23 mouse cellular contexts compared by ENCODE assay signal in the genomic region with DNA sequence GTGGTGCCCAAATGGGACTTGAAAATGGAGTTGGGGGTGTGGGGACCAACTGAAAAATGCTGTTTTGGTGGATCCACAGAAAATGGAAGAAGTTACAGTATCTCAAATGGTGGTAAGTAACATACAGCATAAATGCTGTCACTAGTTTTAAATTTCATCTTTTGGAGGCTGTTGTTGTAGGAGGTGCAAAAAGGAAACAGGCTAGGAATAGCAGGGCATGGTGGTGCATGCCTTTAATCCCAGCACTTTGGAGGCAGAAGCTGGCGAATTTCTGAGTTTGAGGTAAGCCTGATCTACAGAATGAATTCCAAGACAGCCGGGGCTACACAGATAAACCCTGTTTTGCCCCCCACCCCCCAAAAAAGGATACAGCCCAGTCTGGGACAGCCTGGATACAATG.
A peak's percentile ranks its signal among the peaks of the same experiment; 100 is the strongest.
DNase-seq lines count a peak whose midpoint lies in the region; ATAC-seq lines count a peak whose summit lies in the region.
"Had no signal": no experiment of that assay in that cellular context is flagged by ENCODE, and none has a peak within 500 bp of the region (broad histone marks: within the 10 kb centered on the region; RNA-seq: fewer than 3 reads in every experiment).

No protein-coding gene starts in this region.

- DNase-seq in frontal cortex, postnatal 14 days (ENCODE audit: low spot score in 2 of 2): no peak
- DNase-seq in heart, adult 11 months: peak; percentile 35
- DNase-seq in heart, adult 8-10 months (ENCODE audit: low spot score): no peak
- DNase-seq in left cerebral cortex, adult 9 months (ENCODE audit: low spot score in 2 of 2): peak; percentile 1 to 20
- no peak for DNase-seq in left cerebral cortex, postnatal 4 days
- peak; percentile 52 for DNase-seq in brain, adult 2 months (ENCODE audit: low read depth, low spot score)
- no peak for DNase-seq in cerebellum, adult 11 months
- DNase-seq: adrenal gland, adult 8-10 months; adrenal gland, postnatal 25 days; cerebellum, adult 2 months; cerebellum, adult 9-11 months; cerebellum, postnatal 25 days; forebrain, postnatal 0 days; gastrocnemius, adult 2 months; gastrocnemius, postnatal 14 days; heart, adult 18-20 months; heart, postnatal 14 days; heart, postnatal 4 days had no signal

- intact Hi-C loops in left cerebral cortex, postnatal 4 days (cut with DNase I): no loop called here

- peak; percentile 98 for ATAC-seq in frontal cortex, adult (ENCODE audit: low TSS enrichment)
- ATAC-seq: activated CD4-positive, CD25-positive, alpha-beta regulatory T cell, adult 4 months; forebrain, embryonic 14.5 days; forebrain, postnatal 0 days; hindbrain, postnatal 0 days; inflammation-experienced regulatory T-cells, adult 6 months had no signal

Comparison
In these comparisons a context has a peak if more than half of its experiments do, and no peak if none do; other contexts are left out.
1. DNase-seq: peak in heart, adult 11 months (single experiment), left cerebral cortex, adult 9 months (2 of 2) and brain, adult 2 months (single experiment); none in frontal cortex, postnatal 14 days (0 of 2), heart, adult 8-10 months (single experiment), left cerebral cortex, postnatal 4 days (single experiment) and cerebellum, adult 11 months (single experiment).